Mouse (Mus musculus) kidney, embryonic 16.5 days (tissue): Measurements from ENCODE around the gene Hunk. TPM values are rescaled to one million over a fixed set of nuclear protein-coding genes. Genes with fewer than 3 reads are reported as not detected.

Source experiments
- ATAC-seq: fragments of 200-750 bp; cut with Nextera tagmentation; 2 replicates; pipeline ENCODE4 v1.8.0; 2017; ENCODE audit warnings: moderate TSS enrichment; ENCODE audit not compliant: low FRiP score, low TSS enrichment
- H3K27ac ChIP-seq: fragments of 300-500 bp; sonication (generic); 2 replicates; pipeline ENCODE4 v1.5.1; 2014; ENCODE audit warnings: low read length
- H3K27me3 ChIP-seq: fragments of 300-500 bp; sonication (generic); 2 replicates; pipeline ENCODE4 v1.6.1; 2014; ENCODE audit warnings: low read length, control low read depth, mixed read lengths; ENCODE audit not compliant: insufficient read depth
- H3K36me3 ChIP-seq: fragments of 300-500 bp; sonication (generic); 2 replicates; pipeline ENCODE4 v1.6.1; 2014; ENCODE audit warnings: low read length, control low read depth, mixed read lengths; ENCODE audit not compliant: insufficient read depth
- H3K4me1 ChIP-seq: fragments of 300-500 bp; sonication (generic); 2 replicates; pipeline ENCODE4 v1.6.1; 2014; ENCODE audit warnings: low read length, control low read depth, mixed read lengths; ENCODE audit not compliant: insufficient read depth
- H3K4me2 ChIP-seq: fragments of 300-500 bp; sonication (generic); replicated peaks from 2 replicates; pipeline ENCODE4 v1.6.1; 2014; ENCODE audit warnings: low read depth, low read length
- H3K4me3 ChIP-seq: fragments of 300-500 bp; sonication (generic); 2 replicates; pipeline ENCODE4 v1.5.1; 2014; ENCODE audit warnings: mild to moderate bottlenecking, low read length
- H3K9ac ChIP-seq: fragments of 300-500 bp; sonication (generic); replicated peaks from 2 replicates; pipeline ENCODE4 v1.6.1; 2014; ENCODE audit warnings: low read length
- H3K9me3 ChIP-seq: fragments of 300-500 bp; sonication (generic); 2 replicates; pipeline ENCODE4 v1.6.1; 2016; ENCODE audit warnings: low read length, control low read depth
- WGBS: fragments of 180-500 bp; shearing (Covaris S2); extraction: QIAGEN DNeasy Blood & Tissue Kit; methylation state at CpG from one replicate; pipeline ENCODE4 v1.1.7; 2014; 5-methylcytosine and 5-hydroxymethylcytosine counted together
- polyA plus RNA-seq: library from polyadenylated mRNA; unstranded; fragments of >200 nt; fragmentation: Nextera tagmentation; extraction: Ambion mirVana; gene quantifications from 2 replicates; pipeline ENCODE4 v1.2.1, GENCODE M21; 2015

Hunk gene
- polyA plus RNA-seq, 1 experiment from 2014 or later: 11.3 TPM

DNA sequence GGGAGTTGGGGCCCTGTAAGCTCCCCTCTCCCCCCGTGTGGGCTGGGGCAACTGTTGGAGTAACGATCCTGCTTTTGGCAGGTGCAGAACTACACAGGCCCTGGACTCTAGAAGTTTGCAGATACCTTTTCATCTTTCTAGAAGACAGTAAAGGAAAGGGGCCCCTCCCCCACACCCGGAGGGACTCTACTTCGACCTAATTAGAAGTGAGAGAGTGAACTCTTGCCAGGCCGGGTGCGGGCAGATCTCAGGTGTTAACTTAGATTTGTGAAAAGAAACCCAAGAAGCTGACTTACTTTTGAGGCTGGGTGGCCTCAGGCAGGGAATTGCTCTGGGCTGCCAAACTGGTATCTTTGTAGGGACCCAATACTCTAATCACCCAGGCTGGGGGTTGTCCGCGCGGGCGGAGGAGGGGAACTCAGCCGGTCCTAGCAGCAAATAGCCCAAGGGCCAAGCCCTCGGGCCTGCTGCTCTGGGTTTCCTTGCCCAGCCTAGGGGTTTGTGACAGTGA is 1.4 kb downstream of the Hunk start:
- Histone ChIP-seq H3K36me3 (peaks cover 21% of the 10 kb centered on the region), H3K27ac (peak overlapping the region; percentile 94), H3K4me3 (peak overlapping the region; percentile 79), H3K9me3 (peaks cover 7% of the 10 kb centered on the region; the same call in 1 of the 2 replicates), H3K4me1 (peaks cover 42% of the 10 kb centered on the region), H3K4me2 (peak overlapping the region; percentile 79), H3K27me3 (no peaks in the 10 kb centered on the region; the same call in 1 of the 2 replicates), H3K9ac (peak overlapping the region; percentile 90)
- 4% methylated on average over 12 of the region's 12 CpGs for WGBS
- ATAC-seq: peak; percentile 7

- ATAC-seq: no peak
- Histone ChIP-seq H3K4me2 (peak overlapping the region; percentile 79), H3K27me3 (no peaks in the 10 kb centered on the region; the same call in 1 of the 2 replicates), H3K9ac (peak overlapping the region; percentile 45), H3K4me1 (peaks cover 42% of the 10 kb centered on the region), H3K4me3 (peak overlapping the region; percentile 79), H3K36me3 (peaks cover 23% of the 10 kb centered on the region), H3K9me3 (peaks cover 7% of the 10 kb centered on the region; the same call in 1 of the 2 replicates), H3K27ac (0 out of 2 replicates have a peak overlapping the region, but pooled peaks have one; percentile 9)
- WGBS: 38% methylated on average over 4 of the region's 4 CpGs
Observed at GRCm38 (mm10) chr16:90387961-90388360, 2.1 kb downstream of the Hunk start.

DNA sequence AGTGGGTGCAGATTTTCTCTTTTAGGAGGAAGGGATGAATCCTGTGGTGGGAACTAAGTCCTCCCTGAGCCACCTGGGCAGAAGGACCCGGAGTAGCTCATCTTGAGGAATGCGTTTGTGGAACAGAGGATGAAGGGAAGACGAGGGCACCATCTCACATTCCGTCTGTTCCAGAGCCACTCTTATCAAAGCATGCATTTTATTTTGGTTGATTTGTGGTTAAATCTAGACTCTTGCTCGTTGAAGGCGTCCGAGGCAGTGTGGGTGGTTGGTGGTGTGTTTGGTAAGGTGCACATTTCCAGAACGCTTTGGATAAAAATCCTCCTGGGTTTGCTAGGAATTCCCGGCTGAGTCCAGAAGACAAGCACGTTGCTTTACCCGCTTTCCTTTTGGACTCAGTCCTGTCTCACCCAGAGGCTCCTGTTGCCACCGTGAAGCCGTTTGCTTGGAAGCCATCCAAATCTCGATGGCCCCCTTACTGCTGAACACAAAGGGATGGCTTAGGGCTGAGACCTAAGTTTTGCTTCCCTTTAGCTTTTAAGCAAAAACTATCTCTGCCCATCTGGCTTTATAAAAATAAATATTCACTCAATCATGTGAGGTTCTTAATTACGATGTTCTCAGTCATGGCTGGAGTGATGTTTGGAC is 3.4 kb downstream of the Hunk start:
- WGBS: 54% methylated on average over 15 of the region's 15 CpGs
- Histone ChIP-seq H3K36me3 (peaks cover 23% of the 10 kb centered on the region), H3K27ac (no peak overlapping the region), H3K4me3 (peak overlapping the region; percentile 79; the same call in 1 of the 2 replicates), H3K4me1 (peaks cover 34% of the 10 kb centered on the region), H3K27me3 (no peaks in the 10 kb centered on the region; the same call in 1 of the 2 replicates), H3K9ac (no peak overlapping the region), H3K4me2 (peak overlapping the region; percentile 79), H3K9me3 (peaks cover 7% of the 10 kb centered on the region; the same call in 1 of the 2 replicates)
- no peak for ATAC-seq

DNA sequence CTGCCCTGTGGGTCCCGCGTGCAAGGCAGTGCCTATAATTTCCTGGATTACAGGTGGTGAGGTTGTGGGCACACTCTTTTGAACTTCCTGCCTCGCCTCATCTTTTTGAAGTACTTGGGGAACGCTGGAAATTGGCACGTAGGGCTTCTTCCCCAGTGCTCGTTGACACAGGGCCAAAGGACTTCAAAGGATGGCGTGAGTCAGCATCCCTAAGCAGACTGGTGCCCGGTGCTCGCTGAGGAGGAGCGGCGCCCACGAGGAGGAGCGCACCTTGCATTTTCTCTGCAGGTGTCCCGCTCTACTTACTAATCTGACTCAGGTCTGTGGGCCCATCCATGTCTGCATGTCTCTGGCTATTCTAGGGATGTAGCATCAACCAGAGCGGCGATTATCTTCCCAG is 4.9 kb downstream of the Hunk start:
- ATAC-seq: no peak
- Histone ChIP-seq H3K4me2 (no peak overlapping the region), H3K27me3 (no peaks in the 10 kb centered on the region), H3K9ac (no peak overlapping the region), H3K4me3 (no peak overlapping the region), H3K27ac (no peak overlapping the region), H3K4me1 (peaks cover 32% of the 10 kb centered on the region), H3K9me3 (peaks cover 7% of the 10 kb centered on the region; the same call in 1 of the 2 replicates), H3K36me3 (peaks cover 23% of the 10 kb centered on the region)
- 92% methylated on average over 16 of the region's 16 CpGs for WGBS

GRCm38 (mm10) chr16:90394761-90395160 is 8.9 kb downstream of the Hunk start:
- H3K4me2 ChIP-seq: no peak overlapping the region
- no peak for ATAC-seq
- WGBS: 80% methylated on average over 4 of the region's 4 CpGs
- H3K9me3 ChIP-seq: peaks cover 7% of the 10 kb centered on the region; the same call in 1 of the 2 replicates
- H3K4me1 ChIP-seq: peaks cover 20% of the 10 kb centered on the region
- H3K27ac ChIP-seq: no peak overlapping the region
- H3K9ac ChIP-seq: no peak overlapping the region
- H3K36me3 ChIP-seq: peaks cover 22% of the 10 kb centered on the region
- H3K4me3 ChIP-seq: no peak overlapping the region
- H3K27me3 ChIP-seq: no peaks in the 10 kb centered on the region

- Histone ChIP-seq H3K4me1 (peaks cover 29% of the 10 kb centered on the region), H3K9ac (no peak overlapping the region), H3K9me3 (peaks cover 5% of the 10 kb centered on the region; the same call in 1 of the 2 replicates), H3K36me3 (peaks cover 11% of the 10 kb centered on the region), H3K4me2 (no peak overlapping the region), H3K4me3 (no peak overlapping the region), H3K27me3 (no peaks in the 10 kb centered on the region), H3K27ac (peak overlapping the region; percentile 17)
- ATAC-seq: peak; percentile 16; the same call in 1 of the 2 replicates
- WGBS: 44% methylated on average over 11 of the region's 11 CpGs
Observed at GRCm38 (mm10) chr16:90395996-90396556, 10.3 kb downstream of the Hunk start.

- no peak for ATAC-seq
- no peak overlapping the region for H3K4me3 ChIP-seq
- 67% methylated on average over 2 of the region's 2 CpGs for WGBS
Observed at GRCm38 (mm10) chr16:90396882-90397281, 11.1 kb downstream of the Hunk start.

GRCm38 (mm10) chr16:90400314-90400713 is 14.5 kb downstream of the Hunk start:
- peaks cover 50% of the 10 kb centered on the region for H3K4me1 ChIP-seq
- H3K4me3 ChIP-seq: no peak overlapping the region
- ATAC-seq: peak; percentile 70
- WGBS: 10% methylated on average over 6 of the region's 9 CpGs
- peak overlapping the region; percentile 61; the same call in 1 of the 2 replicates for H3K27ac ChIP-seq
- no peaks in the 10 kb centered on the region for H3K27me3 ChIP-seq
- peak overlapping the region; percentile 18; the same call in 1 of the 2 replicates for H3K4me2 ChIP-seq
- no peaks in the 10 kb centered on the region for H3K36me3 ChIP-seq
- no peaks in the 10 kb centered on the region for H3K9me3 ChIP-seq
- H3K9ac ChIP-seq: no peak overlapping the region

More at GRCm38 (mm10) chr16:90396882-90397281, 11.1 kb downstream of the Hunk start:
- no peaks in the 10 kb centered on the region for H3K9me3 ChIP-seq
- peaks cover 37% of the 10 kb centered on the region for H3K4me1 ChIP-seq
- no peaks in the 10 kb centered on the region for H3K27me3 ChIP-seq
- no peak overlapping the region for H3K9ac ChIP-seq
- no peak overlapping the region for H3K27ac ChIP-seq
- H3K4me2 ChIP-seq: no peak overlapping the region
- peaks cover 3% of the 10 kb centered on the region; the same call in 1 of the 2 replicates for H3K36me3 ChIP-seq

DNA sequence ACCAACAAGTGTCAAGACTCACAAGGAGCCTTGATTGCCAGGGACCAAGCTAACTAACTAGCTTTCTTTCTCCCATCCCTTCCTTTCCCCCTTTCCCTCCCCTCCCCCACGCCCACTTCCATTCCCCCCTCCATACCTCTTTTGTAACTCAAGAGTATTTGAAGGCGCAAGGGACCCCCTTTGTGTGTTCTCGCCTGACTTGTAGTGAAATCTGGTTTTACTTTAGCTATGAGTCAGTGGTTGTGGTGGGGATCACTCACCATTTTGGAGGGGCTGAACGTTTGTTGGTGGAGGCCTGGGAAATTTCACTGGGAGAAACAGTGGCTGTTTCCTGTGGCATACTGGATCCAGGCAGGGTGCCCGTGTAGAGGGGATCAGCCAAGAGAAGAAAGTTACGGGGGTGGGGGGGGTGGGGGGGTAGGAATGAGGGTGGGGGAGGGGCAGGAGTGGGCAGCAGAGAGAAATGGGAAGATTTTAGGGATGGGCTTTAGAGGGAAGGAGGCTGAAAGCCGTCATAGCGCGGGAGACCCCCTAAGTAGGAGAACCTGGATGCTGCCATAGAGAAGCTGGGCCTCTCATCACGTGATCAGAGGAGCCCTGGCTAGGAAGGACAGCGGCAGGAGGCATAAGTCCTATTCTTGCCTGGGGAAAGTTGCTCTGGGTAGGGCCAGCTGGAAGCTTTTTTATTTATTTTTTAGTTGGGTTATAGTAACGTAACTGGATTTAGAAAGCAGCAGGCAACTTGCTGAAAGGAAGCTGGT is 15.3 kb downstream of the Hunk start:
- Histone ChIP-seq H3K9me3 (no peaks in the 10 kb centered on the region), H3K4me1 (peaks cover 50% of the 10 kb centered on the region), H3K4me2 (peak overlapping the region; percentile 18; the same call in 1 of the 2 replicates), H3K4me3 (no peak overlapping the region), H3K9ac (no peak overlapping the region), H3K27ac (peak overlapping the region; percentile 61; the same call in 1 of the 2 replicates), H3K36me3 (no peaks in the 10 kb centered on the region), H3K27me3 (no peaks in the 10 kb centered on the region)
- WGBS: 31% methylated on average over 12 of the region's 12 CpGs
- ATAC-seq: peak; percentile 43; the same call in 1 of the 2 replicates
